27 mouse cellular contexts compared by ENCODE assay signal in the genomic region with DNA sequence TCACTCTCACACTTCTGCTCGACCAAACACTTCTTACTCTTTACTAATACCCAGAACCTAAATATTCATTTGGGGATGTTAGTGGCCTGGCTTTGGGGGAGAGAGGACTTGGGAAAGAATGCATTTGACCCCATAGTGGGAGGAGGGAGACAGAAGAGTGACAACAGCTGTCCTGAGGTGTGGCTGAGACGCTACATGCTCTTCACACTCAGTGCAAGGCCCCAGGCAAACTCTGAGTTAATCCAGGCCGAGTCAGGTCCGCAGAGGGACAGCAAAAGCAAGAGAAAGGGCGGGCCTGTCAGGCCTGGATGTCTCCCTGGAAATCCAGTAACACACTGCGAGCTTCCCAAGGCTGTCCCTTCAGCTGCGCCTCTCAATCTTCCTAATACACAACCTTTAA.
DNase-seq lines count a peak whose midpoint lies in the region; ATAC-seq lines count a peak whose summit lies in the region.
"Had no signal": no experiment of that assay in that cellular context is flagged by ENCODE, and none has a peak within 500 bp of the region (broad histone marks: within the 10 kb centered on the region; RNA-seq: fewer than 3 reads in every experiment).

No protein-coding gene starts in this region.

- peak overlapping the region; percentile 54; the same call in 1 of the 2 replicates for H3K27ac ChIP-seq in heart, embryonic 11.5 days (ENCODE audit: low read depth, low read length)
- no peak overlapping the region for H3K27ac ChIP-seq in limb, embryonic 12.5 days
- no peak overlapping the region for H3K27ac ChIP-seq in lung, embryonic 15.5 days
- H3K27ac ChIP-seq: embryonic facial prominence, embryonic 13.5 days; forebrain, embryonic 13.5 days; gastrocnemius, adult 2 months; hindbrain, embryonic 10.5 days; hindbrain, postnatal 0 days; layer of hippocampus, adult 2 months; liver, embryonic 15.5 days; midbrain, embryonic 13.5 days; neural tube, embryonic 12.5 days had no signal

- no peak overlapping the region for H3K9ac ChIP-seq in heart, embryonic 11.5 days (ENCODE audit: low read depth, low read length)
- no peak overlapping the region for H3K9ac ChIP-seq in limb, embryonic 12.5 days (replicated peaks)
- no peak overlapping the region for H3K9ac ChIP-seq in lung, embryonic 15.5 days
- H3K9ac ChIP-seq: embryonic facial prominence, embryonic 13.5 days; forebrain, embryonic 13.5 days; liver, embryonic 15.5 days; midbrain, embryonic 13.5 days; neural tube, embryonic 12.5 days had no signal

- no peak overlapping the region for H3K4me2 ChIP-seq in heart, embryonic 11.5 days
- no peak overlapping the region for H3K4me2 ChIP-seq in limb, embryonic 12.5 days
- no peak overlapping the region for H3K4me2 ChIP-seq in lung, embryonic 15.5 days
- H3K4me2 ChIP-seq: embryonic facial prominence, embryonic 13.5 days; forebrain, embryonic 13.5 days; liver, embryonic 15.5 days; midbrain, embryonic 13.5 days; neural tube, embryonic 12.5 days had no signal

- peaks cover 19% of the 10 kb centered on the region for H3K4me1 ChIP-seq in heart, embryonic 11.5 days (ENCODE audit: control insufficient read depth, insufficient read depth, low read length)
- H3K4me1 ChIP-seq in limb, embryonic 12.5 days (replicated peaks), result peaks cover 12% of the 10 kb centered on the region; the same call in 1 of the 2 replicates
- peaks cover 8% of the 10 kb centered on the region; the same call in 1 of the 2 replicates for H3K4me1 ChIP-seq in lung, embryonic 15.5 days
- H3K4me1 ChIP-seq: embryonic facial prominence, embryonic 13.5 days; forebrain, embryonic 13.5 days; liver, embryonic 15.5 days; midbrain, embryonic 13.5 days; neural tube, embryonic 12.5 days had no signal

- no peaks in the 10 kb centered on the region for H3K9me3 ChIP-seq in heart, embryonic 11.5 days (replicated peaks; ENCODE audit: control insufficient read depth, low read length)
- H3K9me3 ChIP-seq in limb, embryonic 12.5 days, result no peaks in the 10 kb centered on the region
- H3K9me3 ChIP-seq in lung, embryonic 15.5 days, result no peaks in the 10 kb centered on the region
- H3K9me3 ChIP-seq: embryonic facial prominence, embryonic 13.5 days; forebrain, embryonic 13.5 days; hindbrain, embryonic 10.5 days; liver, embryonic 15.5 days; midbrain, embryonic 13.5 days; neural tube, embryonic 12.5 days had no signal

- no peaks in the 10 kb centered on the region for H3K36me3 ChIP-seq in heart, embryonic 11.5 days (ENCODE audit: control insufficient read depth, insufficient read depth, low read length)
- H3K36me3 ChIP-seq in limb, embryonic 12.5 days, result no peaks in the 10 kb centered on the region
- H3K36me3 ChIP-seq in lung, embryonic 15.5 days, result no peaks in the 10 kb centered on the region
- H3K36me3 ChIP-seq: embryonic facial prominence, embryonic 13.5 days; G1E; hindbrain, embryonic 10.5 days; liver, embryonic 15.5 days; midbrain, embryonic 13.5 days; neural tube, embryonic 12.5 days had no signal

- H3K27me3 ChIP-seq in heart, embryonic 11.5 days (ENCODE audit: control insufficient read depth, insufficient read depth, low read length), result no peaks in the 10 kb centered on the region
- H3K27me3 ChIP-seq in limb, embryonic 12.5 days, result no peaks in the 10 kb centered on the region
- H3K27me3 ChIP-seq in lung, embryonic 15.5 days, result peaks cover 5% of the 10 kb centered on the region; the same call in 1 of the 2 replicates
- H3K27me3 ChIP-seq: CH12.LX; embryonic facial prominence, embryonic 13.5 days; liver, embryonic 15.5 days; neural tube, embryonic 12.5 days; Patski had no signal

- 31% methylated on average over 7 of the region's 7 CpGs for WGBS in heart, embryonic 11.5 days (ENCODE audit: insufficient replicate concordance)
- 39% methylated on average over 7 of the region's 7 CpGs for WGBS in limb, embryonic 12.5 days
- 26% methylated on average over 7 of the region's 7 CpGs for WGBS in lung, embryonic 15.5 days

- H3K4me3 ChIP-seq in heart, embryonic 11.5 days (ENCODE audit: low read depth, low read length), result no peak overlapping the region
- H3K4me3 ChIP-seq in limb, embryonic 12.5 days (replicated peaks), result no peak overlapping the region
- H3K4me3 ChIP-seq in lung, embryonic 15.5 days, result no peak overlapping the region
- H3K4me3 ChIP-seq: embryonic facial prominence, embryonic 13.5 days; forebrain, embryonic 13.5 days; gastrocnemius, adult 2 months; hindbrain, embryonic 10.5 days; layer of hippocampus, adult 2 months; liver, embryonic 15.5 days; midbrain, embryonic 13.5 days; neural tube, embryonic 12.5 days had no signal

- ATAC-seq in heart, embryonic 11.5 days (replicated peaks; ENCODE audit: insufficient number of reproducible peaks, low FRiP score, low TSS enrichment), result no peak
- ATAC-seq in limb, embryonic 12.5 days (ENCODE audit: insufficient number of reproducible peaks, insufficient read depth, low FRiP score, low TSS enrichment, low read depth), result 0 out of 2 replicates have a peak, but pooled peaks have one; percentile 47
- ATAC-seq in lung, embryonic 15.5 days (ENCODE audit: borderline replicate concordance, extremely low read depth, low FRiP score, low TSS enrichment), result peak; percentile 84
- no peak for ATAC-seq in frontal cortex, adult (ENCODE audit: low TSS enrichment)
- ATAC-seq: forebrain, embryonic 13.5 days; hindbrain, postnatal 0 days; intestine, embryonic 16.5 days; midbrain, embryonic 13.5 days; Patski had no signal

- no peak for DNase-seq in heart, adult 11 months
- DNase-seq in lung, postnatal 36 days, result peak; percentile 55
- no peak for DNase-seq in right cerebral cortex, adult 18-20 months
- DNase-seq: cerebellum, adult 11 months; cerebellum, postnatal 10 days; gastrocnemius, adult 2 months; kidney, postnatal 25 days; layer of hippocampus, postnatal 36 days; liver; right cerebral cortex, postnatal 25 days; spleen, adult 18-20 months had no signal

Comparison
In these comparisons a context has a peak if more than half of its experiments do, and no peak if none do; other contexts are left out.
1. ATAC-seq: peak in limb, embryonic 12.5 days (single experiment) and lung, embryonic 15.5 days (single experiment); none in heart, embryonic 11.5 days (single experiment) and frontal cortex, adult (single experiment).